Mouse (Mus musculus): Measurements from ENCODE around the gene Xxylt1. TPM values are rescaled to one million over a fixed set of nuclear protein-coding genes. Genes with fewer than 3 reads are reported as not detected.

Gene Xxylt1
- polyA plus RNA-seq, 1 experiment from 2014 or later, result 13.4 TPM

Other genes with a start within 250 kb of the Xxylt1 start
- gene Acap2, start 119.8 kb upstream of the Xxylt1 start, polyA plus RNA-seq (2014; fragmentation: Nextera tagmentation; extraction: Ambion mirVana), result 21.5 and 22.1 TPM in 2 replicates
- 114 and 117 TPM in 2 replicates for gene Ppp1r2, start 193.8 kb upstream of the Xxylt1 start, polyA plus RNA-seq (2014; fragmentation: Nextera tagmentation; extraction: Ambion mirVana)
- 14.3 and 15.8 TPM in 2 replicates for gene Apod, start 233.4 kb upstream of the Xxylt1 start, polyA plus RNA-seq (2014; fragmentation: Nextera tagmentation; extraction: Ambion mirVana)